Mouse (Mus musculus) heart, adult 2 months (tissue): Measurements from ENCODE around the gene Dnaja3. TPM values are rescaled to one million over a fixed set of nuclear protein-coding genes. Genes with fewer than 3 reads are reported as not detected.

Source experiments
- DNase-seq, 2 experiments: peaks; one replicate each; pipeline ENCODE4 v3.0.0; 2021
- H3K27ac ChIP-seq: fragments of 200-600 bp; 2 replicates; pipeline ENCODE4 v1.8.1; 2022
- H3K27me3 ChIP-seq: fragments of 200-500 bp; 2 replicates; pipeline ENCODE4 v1.6.1; 2012; ENCODE audit warnings: mild to moderate bottlenecking, low read length, inconsistent platforms, mixed read lengths; ENCODE audit not compliant: control insufficient read depth, insufficient read depth
- H3K36me3 ChIP-seq: fragments of 200-500 bp; 2 replicates; pipeline ENCODE4 v1.6.1; 2012; ENCODE audit warnings: low read length, inconsistent platforms; ENCODE audit not compliant: control insufficient read depth, insufficient read depth
- H3K4me1 ChIP-seq: fragments of 200-500 bp; 2 replicates; pipeline ENCODE4 v1.6.1; 2011; ENCODE audit warnings: low read length; ENCODE audit not compliant: control insufficient read depth, insufficient read depth
- H3K4me3 ChIP-seq: fragments of 200-600 bp; 2 replicates; pipeline ENCODE4 v1.8.1; 2022
- H3K79me2 ChIP-seq: fragments of 200-500 bp; replicated peaks from 2 replicates; pipeline ENCODE4 v1.6.1; 2012; ENCODE audit warnings: mild to moderate bottlenecking, inconsistent platforms, low read length, moderate library complexity, mixed read lengths; ENCODE audit not compliant: control insufficient read depth, insufficient read depth
- H3K9ac ChIP-seq: fragments of 200-500 bp; 2 replicates; pipeline ENCODE4 v1.6.1; 2012; ENCODE audit warnings: low read depth, mild to moderate bottlenecking, control low read depth, inconsistent platforms, low read length, mixed read lengths
- CTCF ChIP-seq: fragments of 200-600 bp; IDR thresholded peaks from 2 replicates; pipeline ENCODE4 v1.8.1; 2022; ENCODE audit warnings: antibody characterized with exemption, mild to moderate bottlenecking, moderate library complexity
- EP300 ChIP-seq: fragments of 200-500 bp; IDR thresholded peaks from 2 replicates; pipeline ENCODE4 v1.6.1; 2011; ENCODE audit warnings: low read depth, low read length, control low read depth; ENCODE audit not compliant: insufficient read depth
- POLR2A ChIP-seq: fragments of 200-500 bp; IDR thresholded peaks from 2 replicates; pipeline ENCODE4 v1.6.1; 2011; ENCODE audit warnings: mild to moderate bottlenecking, low read depth, low read length, control low read depth; ENCODE audit not compliant: insufficient read depth
- WGBS: fragments of 180-500 bp; shearing (Covaris S2); methylation state at CpG from one replicate; pipeline ENCODE4 v1.1.7; 2018; 5-methylcytosine and 5-hydroxymethylcytosine counted together
- intact Hi-C: fragments of 180-260 bp; cut with DNase I; formaldehyde crosslinking; loops from one replicate; pipeline ENCODE4 v1.15.1; 2025
- polyA plus RNA-seq: library from polyadenylated mRNA; depleted of rRNA; stranded (reverse); fragments of >200 nt; gene quantifications from 2 replicates; pipeline ENCODE4 v1.2.3, GENCODE M21; 2012
- total RNA-seq, 2 experiments: library from RNA; stranded (reverse); gene quantifications; 2 replicates each; pipeline ENCODE4 v1.2.3; 2021

The Dnaja3 gene
- total and polyA plus RNA-seq, 3 experiments: 80.8 to 150 (median 138) TPM

DNA sequence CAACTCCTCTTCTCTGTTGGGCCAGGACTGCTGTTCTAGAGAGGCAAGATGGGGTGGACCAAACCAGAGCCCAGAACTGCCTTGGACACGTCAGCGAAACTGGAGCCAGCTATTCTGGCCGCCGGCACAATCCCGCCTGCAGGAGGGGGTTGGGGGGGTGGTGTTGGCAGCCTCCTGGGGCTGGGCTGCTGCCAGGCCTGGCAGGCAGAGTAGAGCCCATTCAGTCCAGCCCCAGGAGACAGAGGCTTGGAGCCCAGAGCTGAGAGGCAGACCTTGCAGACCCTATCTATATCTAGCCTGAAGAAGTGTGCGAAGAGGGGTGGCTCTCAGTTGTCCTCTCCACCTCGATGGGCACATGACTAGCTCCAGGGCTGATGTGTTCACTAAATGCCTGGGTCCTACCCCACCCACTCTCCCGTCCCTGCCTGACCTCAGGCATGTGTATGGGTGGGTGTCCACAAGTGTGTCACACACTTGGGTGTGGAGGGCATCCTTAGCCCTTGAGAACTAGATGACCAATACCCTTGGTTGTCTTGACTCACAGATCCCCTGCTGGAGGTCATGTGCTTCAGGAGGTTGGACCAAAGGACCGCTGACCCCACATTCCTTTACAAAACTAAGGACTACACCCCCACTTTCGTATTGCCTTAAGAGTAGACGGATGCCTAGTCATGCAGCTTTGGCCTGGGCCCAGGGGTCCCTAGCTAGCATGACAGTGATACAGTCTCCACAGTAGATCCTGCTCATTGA lies 4.1 kb downstream of the Dnaja3 start:
- Histone ChIP-seq H3K4me1 (peaks cover 15% of the 10 kb centered on the region), H3K79me2 (no peaks in the 10 kb centered on the region), H3K9ac (no peak overlapping the region)

DNA sequence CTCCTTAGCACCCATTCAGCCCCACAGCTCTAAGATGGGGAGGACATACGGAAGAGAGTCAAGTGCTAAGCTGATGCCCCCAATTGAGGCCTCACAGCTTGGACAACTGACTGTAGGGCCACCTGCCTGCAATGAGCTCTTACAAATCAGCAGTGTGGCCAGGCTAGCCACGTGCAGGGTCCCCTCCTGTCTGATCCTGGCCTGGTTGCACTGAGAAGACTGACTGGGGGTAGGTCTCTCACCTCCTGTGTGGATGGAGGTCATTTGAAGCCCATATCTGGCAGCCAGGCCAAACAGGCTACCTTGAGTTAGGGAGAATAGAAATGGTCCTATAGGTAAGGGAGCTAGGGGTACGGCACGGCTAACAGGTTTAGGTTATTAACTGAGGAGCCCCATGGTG lies 6.1 kb downstream of the Dnaja3 start:
- H3K4me1 ChIP-seq: peaks cover 18% of the 10 kb centered on the region
- peak overlapping the region; percentile 9 for H3K27ac ChIP-seq
- WGBS: 83% methylated on average over 4 of the region's 4 CpGs
- intact Hi-C loops: no loop called here
- TF ChIP-seq EP300 (no peak), POLR2A (no peak), CTCF (no peak)
- no peak overlapping the region for H3K4me3 ChIP-seq
- no peaks in the 10 kb centered on the region for H3K27me3 ChIP-seq
- no peak overlapping the region for H3K9ac ChIP-seq
- no peak for DNase-seq
- H3K79me2 ChIP-seq: peaks cover 3% of the 10 kb centered on the region
- H3K36me3 ChIP-seq: no peaks in the 10 kb centered on the region

More for the DNA sequence above, 4.1 kb downstream of the Dnaja3 start:
- intact Hi-C loops: no loop called here
- no peak overlapping the region for H3K4me3 ChIP-seq
- WGBS: 36% methylated on average over 11 of the region's 11 CpGs
- peak; percentile 88 to 90 for DNase-seq
- TF ChIP-seq EP300 (peak; percentile 6; the same call in 1 of the 2 replicates), CTCF (no peak), POLR2A (peak; percentile 21; the same call in 1 of the 2 replicates)
- H3K36me3 ChIP-seq: no peaks in the 10 kb centered on the region
- no peaks in the 10 kb centered on the region for H3K27me3 ChIP-seq
- H3K27ac ChIP-seq: peak overlapping the region; percentile 83

DNA sequence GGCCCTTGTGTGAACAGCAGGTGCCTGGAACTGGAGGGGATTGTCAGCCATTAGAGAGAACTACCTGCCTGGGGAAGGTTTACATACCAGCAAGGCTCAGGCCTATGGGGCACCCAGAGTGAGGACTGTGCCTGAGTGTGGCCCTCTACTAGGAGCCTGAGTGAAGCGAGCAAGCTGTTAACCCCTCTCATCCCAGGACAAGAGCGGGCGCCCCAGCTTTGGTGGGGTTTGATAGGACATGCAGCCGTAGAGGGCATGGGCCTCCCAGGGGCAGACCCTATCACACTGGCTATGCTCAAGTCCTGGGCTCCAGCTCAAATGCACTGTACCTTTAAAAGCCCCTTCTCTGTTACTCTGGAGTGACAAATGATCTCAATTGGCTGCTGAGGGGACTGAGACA lies 7.0 kb downstream of the Dnaja3 start:
- no peak for DNase-seq
- 81% methylated on average over 4 of the region's 4 CpGs for WGBS
- H3K36me3 ChIP-seq: no peaks in the 10 kb centered on the region
- no peak overlapping the region for H3K9ac ChIP-seq
- peaks cover 21% of the 10 kb centered on the region for H3K4me1 ChIP-seq
- H3K27me3 ChIP-seq: no peaks in the 10 kb centered on the region
- TF ChIP-seq POLR2A: no peak
- TF ChIP-seq EP300: no peak
- no peak for TF ChIP-seq CTCF
- peak overlapping the region; percentile 68 for H3K27ac ChIP-seq
- no peak overlapping the region for H3K4me3 ChIP-seq
- intact Hi-C loops: no loop called here
- H3K79me2 ChIP-seq: peaks cover 3% of the 10 kb centered on the region

DNA sequence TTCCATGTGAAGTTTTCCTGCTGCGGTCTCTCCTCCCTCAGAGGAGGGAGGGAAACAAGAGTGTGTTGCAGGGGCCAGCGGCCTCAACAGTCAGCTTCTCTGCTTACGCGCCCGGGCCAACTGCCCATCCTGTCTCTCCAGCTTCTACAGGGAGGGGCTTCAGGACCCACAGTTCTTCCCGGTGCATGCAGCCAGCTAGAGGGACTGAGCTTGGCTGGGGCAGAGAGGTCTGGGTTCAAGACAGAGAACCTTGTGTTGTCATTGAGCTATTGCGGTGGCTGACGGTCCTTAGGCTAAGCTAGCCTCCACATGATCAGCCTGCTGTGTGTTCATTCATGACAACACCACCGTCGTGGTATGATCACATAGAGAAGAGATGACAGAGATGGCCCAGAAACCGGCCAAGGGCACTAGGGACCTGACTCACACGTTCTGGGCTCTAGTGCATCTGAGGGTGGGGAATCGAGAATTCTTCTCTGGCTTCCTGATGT lies 7.9 kb downstream of the Dnaja3 start:
- Histone ChIP-seq H3K4me1 (peaks cover 21% of the 10 kb centered on the region), H3K27me3 (no peaks in the 10 kb centered on the region), H3K36me3 (no peaks in the 10 kb centered on the region), H3K79me2 (peaks cover 3% of the 10 kb centered on the region), H3K9ac (no peak overlapping the region), H3K4me3 (no peak overlapping the region), H3K27ac (peak overlapping the region; percentile 68)
- TF ChIP-seq CTCF: no peak
- no peak for TF ChIP-seq POLR2A
- TF ChIP-seq EP300: no peak
- intact Hi-C loops: no loop called here
- WGBS: 50% methylated on average over 13 of the region's 13 CpGs
- peak; percentile 63 to 77 for DNase-seq

DNA sequence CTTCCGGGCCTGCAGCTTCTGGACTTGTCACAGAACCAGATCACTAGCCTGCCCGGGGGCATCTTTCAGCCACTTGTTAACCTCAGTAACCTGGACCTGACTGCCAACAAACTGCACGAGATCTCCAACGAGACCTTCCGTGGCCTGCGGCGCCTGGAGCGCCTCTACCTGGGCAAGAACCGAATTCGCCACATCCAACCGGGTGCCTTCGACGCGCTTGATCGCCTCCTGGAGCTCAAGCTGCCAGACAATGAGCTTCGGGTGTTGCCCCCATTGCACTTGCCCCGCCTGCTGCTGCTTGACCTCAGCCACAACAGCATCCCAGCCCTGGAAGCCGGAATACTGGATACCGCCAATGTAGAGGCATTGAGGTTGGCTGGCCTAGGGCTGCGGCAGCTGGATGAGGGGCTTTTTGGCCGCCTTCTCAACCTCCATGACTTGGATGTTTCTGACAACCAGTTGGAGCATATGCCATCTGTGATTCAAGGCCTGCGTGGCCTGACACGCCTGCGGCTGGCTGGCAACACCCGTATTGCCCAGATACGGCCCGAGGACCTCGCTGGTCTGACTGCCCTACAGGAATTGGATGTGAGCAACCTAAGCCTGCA lies 8.7 kb downstream of the Dnaja3 start:
- Histone ChIP-seq H3K36me3 (no peaks in the 10 kb centered on the region), H3K27me3 (no peaks in the 10 kb centered on the region), H3K4me3 (no peak overlapping the region), H3K9ac (no peak overlapping the region), H3K4me1 (peaks cover 20% of the 10 kb centered on the region), H3K27ac (peak overlapping the region; percentile 68), H3K79me2 (peaks cover 3% of the 10 kb centered on the region)
- DNase-seq: no peak
- TF ChIP-seq EP300 (no peak), CTCF (no peak), POLR2A (no peak)
- intact Hi-C loops: no loop called here
- WGBS: 84% methylated on average over 28 of the region's 28 CpGs

DNA sequence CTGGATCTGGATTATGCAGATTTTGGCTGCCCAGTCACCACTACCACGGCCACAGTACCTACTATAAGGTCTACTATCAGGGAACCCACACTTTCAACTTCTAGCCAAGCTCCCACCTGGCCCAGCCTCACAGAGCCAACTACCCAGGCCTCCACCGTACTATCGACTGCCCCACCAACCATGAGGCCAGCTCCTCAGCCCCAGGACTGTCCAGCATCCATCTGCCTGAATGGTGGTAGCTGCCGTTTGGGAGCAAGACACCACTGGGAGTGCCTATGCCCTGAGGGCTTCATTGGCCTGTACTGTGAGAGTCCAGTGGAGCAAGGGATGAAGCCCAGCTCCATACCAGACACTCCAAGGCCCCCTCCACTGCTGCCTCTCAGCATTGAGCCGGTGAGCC lies 9.4 kb downstream of the Dnaja3 start:
- Histone ChIP-seq H3K27ac (peak overlapping the region; percentile 26), H3K36me3 (no peaks in the 10 kb centered on the region), H3K4me3 (no peak overlapping the region), H3K27me3 (no peaks in the 10 kb centered on the region), H3K4me1 (peaks cover 16% of the 10 kb centered on the region), H3K79me2 (peaks cover 3% of the 10 kb centered on the region), H3K9ac (peak overlapping the region; percentile 11; the same call in 1 of the 2 replicates)
- intact Hi-C loops: no loop called here
- 74% methylated on average over 5 of the region's 5 CpGs for WGBS
- no peak for DNase-seq
- TF ChIP-seq POLR2A (no peak), EP300 (no peak), CTCF (no peak)
